Comparison of ENCODE assay signal across 2 mouse cellular contexts in the genomic region with DNA sequence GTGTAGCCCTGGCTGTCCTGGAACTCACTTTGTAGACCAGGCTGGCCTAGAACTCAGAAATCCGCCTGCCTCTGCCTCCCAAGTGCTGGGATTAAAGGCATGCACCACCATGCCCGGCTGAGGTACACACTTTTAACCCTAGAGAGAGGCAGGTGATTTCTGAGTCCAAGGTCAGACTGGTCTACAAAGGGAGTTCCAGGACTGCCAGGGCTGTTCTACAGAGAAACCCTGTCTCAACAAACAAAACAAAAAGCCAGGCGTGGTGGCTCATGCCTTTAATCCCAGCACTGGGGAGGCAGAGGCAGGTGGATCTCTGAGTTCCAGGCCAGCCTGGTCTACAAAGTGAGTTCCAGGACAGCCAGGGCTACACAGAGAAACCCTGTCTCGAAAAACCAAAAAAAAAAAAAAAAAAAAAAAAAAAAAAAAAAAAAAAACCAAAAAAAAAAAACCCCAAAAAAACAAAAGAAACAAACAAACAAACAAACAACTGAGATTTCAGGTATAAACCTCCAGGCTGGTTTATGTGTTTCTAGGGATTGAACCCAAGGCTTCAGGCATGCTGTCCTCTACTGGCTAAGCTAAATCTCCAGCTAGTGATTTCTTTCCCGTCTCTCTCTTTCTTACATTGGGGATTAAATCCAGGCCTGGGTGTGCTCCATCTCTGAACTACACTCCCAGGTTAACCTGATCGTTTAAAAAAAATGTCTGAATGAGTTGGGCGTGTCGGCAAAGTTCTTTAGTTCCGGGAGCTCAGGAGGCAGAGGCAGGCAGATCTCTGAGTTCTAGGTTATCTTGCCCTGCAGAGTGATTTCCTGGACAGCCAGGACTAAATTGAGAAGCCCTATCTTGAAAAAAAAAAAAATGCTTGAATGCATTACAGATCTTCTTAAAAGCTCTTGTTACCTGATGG. TPM values are rescaled to one million over a fixed set of nuclear protein-coding genes. Genes with fewer than 3 reads are reported as not detected.
"Had no signal": no experiment of that assay in that cellular context is flagged by ENCODE, and none has a peak within 500 bp of the region (broad histone marks: within the 10 kb centered on the region; RNA-seq: fewer than 3 reads in every experiment).

No protein-coding gene starts in this region.

RNA-seq across cellular contexts. Expression of a gene that starts 4.7 kb away (rescaled TPM):
- total RNA-seq: megakaryocyte, adult 5-6 weeks had no signal

RNA-seq across cellular contexts. Expression of a gene that starts 28.1 kb away (rescaled TPM):
- total RNA-seq: megakaryocyte, adult 5-6 weeks; megakaryocyte-erythroid progenitor cell, adult 5-6 weeks had no signal
